Mouse (Mus musculus): ENCODE data around the gene Ttll8.

The Ttll8 gene

DNA sequence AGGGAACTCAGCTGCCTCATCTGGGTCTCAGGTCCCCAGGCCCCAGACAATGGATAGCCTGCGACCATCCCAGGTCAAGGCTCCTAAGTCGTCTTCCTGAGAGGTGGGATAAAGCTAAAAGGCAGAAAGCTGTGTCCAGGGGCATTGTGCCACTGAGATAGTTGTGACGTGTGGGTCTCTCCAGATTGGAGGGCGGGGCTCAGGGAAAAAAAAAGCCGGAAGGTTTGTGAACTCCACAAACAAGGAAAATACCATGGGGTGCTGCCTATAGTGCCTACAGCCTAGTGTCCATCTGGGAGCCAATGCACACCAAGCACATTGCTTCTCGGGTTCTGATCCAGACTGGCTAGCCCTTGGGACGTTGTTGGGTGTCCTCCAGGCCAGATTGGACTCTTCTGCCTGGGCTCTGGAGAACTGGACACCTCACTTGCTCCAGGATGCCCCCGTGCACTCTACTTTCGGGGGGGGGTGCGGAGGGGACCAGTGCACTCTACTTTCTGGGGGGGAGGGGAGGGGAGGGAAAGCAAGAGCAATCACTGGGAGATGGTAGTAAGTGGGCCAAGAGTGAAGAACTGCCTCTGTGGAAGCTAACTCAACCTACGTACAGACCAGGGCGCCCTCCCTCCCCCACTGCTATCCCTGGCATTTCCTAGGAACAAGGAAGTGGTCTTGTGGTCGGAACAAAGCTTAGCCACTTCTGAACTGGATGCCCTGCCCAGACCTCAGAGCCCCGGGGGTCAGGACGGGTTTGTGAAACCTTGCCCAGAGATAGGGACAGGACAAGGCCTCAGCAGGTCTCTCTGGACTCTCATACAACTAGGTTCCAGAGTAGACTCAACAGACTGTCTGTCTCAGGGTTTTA lies 99.0 kb downstream of the Ttll8 start:
- in situ Hi-C loops (cut with MboI; ENCODE audit: low pct_unique_long_range_greater_than_20kb in 1 of 2, low sequenced_read_pairs in 2 of 2, unreplicated experiment in 1 of 2): no loop called here

GRCm38 (mm10) chr15:88854119-88854968 lies 99.9 kb downstream of the Ttll8 start:
- in situ Hi-C loops (cut with MboI; ENCODE audit: low pct_unique_long_range_greater_than_20kb in 1 of 2, low sequenced_read_pairs in 2 of 2, unreplicated experiment in 1 of 2): no loop called here

DNA sequence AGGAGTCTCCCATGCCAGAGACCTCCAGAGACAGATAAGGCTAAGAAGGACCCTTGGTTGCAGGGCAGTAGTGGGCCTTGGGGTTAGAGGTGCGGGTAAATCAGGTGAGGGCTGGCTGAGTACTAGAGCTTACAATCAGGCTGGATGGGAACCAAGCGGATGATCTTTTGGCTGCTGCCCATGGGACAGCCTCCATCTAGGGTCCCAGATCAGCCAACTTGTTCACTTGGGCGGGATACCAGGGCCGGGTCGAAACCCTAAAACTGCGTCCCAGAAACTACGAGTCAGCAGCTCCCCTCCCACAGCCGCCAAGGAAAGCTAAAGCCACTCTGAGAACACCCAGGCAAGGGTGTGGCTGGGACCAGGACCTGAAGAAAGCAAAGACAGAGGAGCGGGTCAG lies 101.1 kb downstream of the Ttll8 start:
- in situ Hi-C loops (cut with MboI; ENCODE audit: low pct_unique_long_range_greater_than_20kb in 1 of 2, low sequenced_read_pairs in 2 of 2, unreplicated experiment in 1 of 2): no loop called here

GRCm38 (mm10) chr15:88851507-88852149 lies 102.6 kb downstream of the Ttll8 start:
- in situ Hi-C loops (cut with MboI; ENCODE audit: low pct_unique_long_range_greater_than_20kb in 1 of 2, low sequenced_read_pairs in 2 of 2, unreplicated experiment in 1 of 2): no loop called here

- in situ Hi-C loops (cut with MboI; ENCODE audit: low pct_unique_long_range_greater_than_20kb in 1 of 2, low sequenced_read_pairs in 2 of 2, unreplicated experiment in 1 of 2): no loop called here
These were observed 103.1 kb downstream of the Ttll8 start for GRCm38 (mm10) chr15:88851076-88851475.

GRCm38 (mm10) chr15:88850146-88850826 lies 103.9 kb downstream of the Ttll8 start:
- in situ Hi-C loops (cut with MboI; ENCODE audit: low pct_unique_long_range_greater_than_20kb in 1 of 2, low sequenced_read_pairs in 2 of 2, unreplicated experiment in 1 of 2): no loop called here

DNA sequence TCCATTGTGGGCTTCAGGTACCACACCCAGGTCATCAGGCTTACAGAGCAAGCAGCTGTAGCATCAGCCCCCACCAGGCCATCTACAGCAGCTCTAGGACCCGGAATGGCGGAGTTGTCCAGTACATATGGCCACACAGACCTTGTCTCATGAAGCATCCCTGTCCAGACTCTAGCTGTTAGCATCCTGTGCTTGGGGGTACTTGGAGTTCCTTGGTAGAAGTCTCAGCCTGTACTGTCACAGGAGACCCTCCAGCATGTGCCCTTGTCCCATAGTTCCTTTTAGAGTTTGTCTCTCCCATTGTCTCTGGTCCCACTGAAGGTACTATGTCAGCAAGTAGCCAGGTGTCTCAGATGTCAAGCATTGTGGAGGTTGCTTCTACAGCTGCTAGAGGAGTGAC lies 104.6 kb downstream of the Ttll8 start:
- in situ Hi-C loops (cut with MboI; ENCODE audit: low pct_unique_long_range_greater_than_20kb in 1 of 2, low sequenced_read_pairs in 2 of 2, unreplicated experiment in 1 of 2): no loop called here

- in situ Hi-C loops (cut with MboI; ENCODE audit: low pct_unique_long_range_greater_than_20kb in 1 of 2, low sequenced_read_pairs in 2 of 2, unreplicated experiment in 1 of 2): no loop called here
These were observed 105.6 kb downstream of the Ttll8 start for GRCm38 (mm10) chr15:88848661-88849060.

- in situ Hi-C loops (cut with MboI; ENCODE audit: low pct_unique_long_range_greater_than_20kb in 1 of 2, low sequenced_read_pairs in 2 of 2, unreplicated experiment in 1 of 2): no loop called here
These were observed 109.3 kb downstream of the Ttll8 start for GRCm38 (mm10) chr15:88844966-88845365.

DNA sequence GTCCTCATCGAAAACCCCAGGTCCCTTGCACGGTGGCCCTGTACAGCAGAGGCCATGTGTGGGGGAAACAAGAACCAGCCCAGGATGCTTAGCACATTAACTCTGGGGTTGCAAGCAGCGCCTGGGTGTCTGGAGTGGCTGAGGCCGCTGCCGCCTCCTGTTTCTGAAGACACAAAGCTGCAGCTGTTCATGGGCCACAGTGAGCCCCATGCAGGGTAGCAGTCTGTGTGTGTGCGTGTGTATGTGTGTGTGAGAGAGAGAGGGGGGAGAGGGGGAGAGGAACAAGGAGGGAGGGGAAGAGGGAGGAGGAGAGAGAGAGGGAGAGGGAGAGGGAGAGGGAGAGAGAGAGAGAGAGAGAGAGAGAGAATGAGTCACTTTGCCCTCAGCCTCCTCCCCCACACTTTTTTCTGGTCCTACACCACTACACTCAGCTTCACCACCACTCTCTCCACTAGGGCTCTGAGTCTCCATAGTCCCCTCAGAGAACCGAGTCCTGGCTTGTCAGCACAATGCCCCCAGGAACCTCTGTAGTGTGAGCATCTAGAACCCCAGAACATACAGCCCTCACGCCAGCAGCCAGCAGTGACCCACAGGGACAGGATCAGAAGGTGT lies 110.6 kb downstream of the Ttll8 start:
- in situ Hi-C loops (cut with MboI; ENCODE audit: low pct_unique_long_range_greater_than_20kb in 1 of 2, low sequenced_read_pairs in 2 of 2, unreplicated experiment in 1 of 2): no loop called here

- in situ Hi-C loops (cut with MboI; ENCODE audit: low pct_unique_long_range_greater_than_20kb in 1 of 2, low sequenced_read_pairs in 2 of 2, unreplicated experiment in 1 of 2): no loop called here
These were observed 111.9 kb downstream of the Ttll8 start for GRCm38 (mm10) chr15:88842300-88842673.

DNA sequence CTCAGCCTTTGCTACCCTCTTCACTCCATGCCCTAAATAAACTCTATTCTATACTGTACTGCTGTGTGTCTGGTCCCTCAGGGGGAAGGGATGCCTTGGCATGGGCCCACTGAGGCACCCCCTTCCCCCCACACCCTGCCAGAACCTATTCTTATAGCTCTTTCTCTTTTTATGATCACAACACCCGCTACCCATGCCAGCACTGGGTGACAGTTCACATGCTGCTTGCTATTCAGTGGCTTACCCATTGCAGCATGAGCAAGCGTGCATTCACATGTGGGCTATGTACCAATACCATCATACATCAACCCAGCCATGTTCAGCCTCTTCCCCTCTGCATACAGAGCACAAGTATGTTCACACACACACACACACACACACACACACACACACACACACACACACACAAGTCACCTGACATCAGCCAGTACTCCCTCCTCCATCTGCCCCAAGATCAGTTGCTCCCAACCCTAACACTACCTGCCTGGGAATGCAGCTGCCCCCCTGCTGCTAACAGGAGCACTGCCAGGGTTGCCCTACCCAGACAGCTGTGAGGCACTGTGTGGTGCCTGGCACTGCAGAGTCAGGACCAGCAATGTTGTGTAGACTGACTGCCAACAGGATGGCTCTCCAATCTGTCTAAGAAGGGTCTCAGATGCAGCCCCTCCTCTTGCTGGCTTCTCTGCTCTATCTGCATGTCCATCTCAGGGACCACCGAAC lies 112.5 kb downstream of the Ttll8 start:
- in situ Hi-C loops (cut with MboI; ENCODE audit: low pct_unique_long_range_greater_than_20kb in 1 of 2, low sequenced_read_pairs in 2 of 2, unreplicated experiment in 1 of 2): no loop called here

GRCm38 (mm10) chr15:88841160-88841559 lies 113.1 kb downstream of the Ttll8 start:
- in situ Hi-C loops (cut with MboI; ENCODE audit: low pct_unique_long_range_greater_than_20kb in 1 of 2, low sequenced_read_pairs in 2 of 2, unreplicated experiment in 1 of 2): no loop called here

All from mouse embryonic stem cell (cell line).